Mouse (Mus musculus) erythroblast, embryonic 14.5 days (primary cell): ENCODE measurements around the gene Pde3a. TPM values are rescaled to one million over a fixed set of nuclear protein-coding genes. Genes with fewer than 3 reads are reported as not detected.

Experiments
- H3K27me3 ChIP-seq: 2 replicates; pipeline ENCODE4 v1.6.1; 2012; ENCODE audit warnings: inconsistent platforms; ENCODE audit not compliant: control insufficient read depth
- H3K36me3 ChIP-seq: 2 replicates; pipeline ENCODE4 v1.6.1; 2012; ENCODE audit warnings: mild to moderate bottlenecking, inconsistent platforms; ENCODE audit not compliant: control insufficient read depth
- H3K4me1 ChIP-seq: 2 replicates; pipeline ENCODE4 v1.6.1; 2012; ENCODE audit warnings: inconsistent platforms; ENCODE audit not compliant: control insufficient read depth
- H3K4me3 ChIP-seq: replicated peaks from 2 replicates; pipeline ENCODE3; 2012; ENCODE audit warnings: moderate library complexity, mild to moderate bottlenecking, inconsistent platforms
- H3K9me3 ChIP-seq: 2 replicates; pipeline ENCODE4 v1.6.1; 2012; ENCODE audit warnings: low read length, inconsistent platforms, mixed read lengths; ENCODE audit not compliant: control insufficient read depth
- GATA1 ChIP-seq: IDR thresholded peaks from 2 replicates; pipeline ENCODE4 v1.6.1; 2012; ENCODE audit warnings: low read length, inconsistent platforms, mixed read lengths
- TAL1 ChIP-seq: IDR thresholded peaks from 3 replicates; pipeline ENCODE4 v1.6.1; 2012; ENCODE audit warnings: low read length, inconsistent platforms, mixed read lengths
- polyA plus RNA-seq: library from polyadenylated mRNA; stranded (reverse); fragments of >175 nt; gene quantifications from 2 replicates; pipeline ENCODE4 v1.2.3, GENCODE M21; 2012

The Pde3a gene
- polyA plus RNA-seq, 1 experiment: not detected

- no peaks in the 10 kb centered on the region for H3K36me3 ChIP-seq
- H3K9me3 ChIP-seq: no peaks in the 10 kb centered on the region
- TF ChIP-seq GATA1: no peak
- no peak for TF ChIP-seq TAL1
- no peaks in the 10 kb centered on the region for H3K4me1 ChIP-seq
- no peak overlapping the region for H3K4me3 ChIP-seq
- H3K27me3 ChIP-seq: peaks cover 12% of the 10 kb centered on the region
Measured at GRCm38 (mm10) chr6:141254956-141255355, 5.9 kb downstream of the Pde3a start.

- no peak for TF ChIP-seq TAL1
- TF ChIP-seq GATA1: no peak
- Histone ChIP-seq H3K4me1 (no peaks in the 10 kb centered on the region), H3K36me3 (no peaks in the 10 kb centered on the region), H3K27me3 (no peaks in the 10 kb centered on the region), H3K9me3 (no peaks in the 10 kb centered on the region), H3K4me3 (no peak overlapping the region)
Measured at GRCm38 (mm10) chr6:141256896-141257295, 7.8 kb downstream of the Pde3a start.

- no peaks in the 10 kb centered on the region for H3K9me3 ChIP-seq
- H3K27me3 ChIP-seq: no peaks in the 10 kb centered on the region
- no peak overlapping the region for H3K4me3 ChIP-seq
- TF ChIP-seq TAL1: no peak
- H3K36me3 ChIP-seq: no peaks in the 10 kb centered on the region
- no peaks in the 10 kb centered on the region for H3K4me1 ChIP-seq
Measured at GRCm38 (mm10) chr6:141257434-141258202, 8.5 kb downstream of the Pde3a start.

GRCm38 (mm10) chr6:141265257-141265656, 16.2 kb downstream of the Pde3a start:
- TF ChIP-seq GATA1: no peak
- no peak for TF ChIP-seq TAL1
- no peaks in the 10 kb centered on the region for H3K36me3 ChIP-seq
- H3K4me3 ChIP-seq: no peak overlapping the region
- no peaks in the 10 kb centered on the region for H3K9me3 ChIP-seq
- H3K27me3 ChIP-seq: no peaks in the 10 kb centered on the region
- H3K4me1 ChIP-seq: no peaks in the 10 kb centered on the region

GRCm38 (mm10) chr6:141267888-141268570, 19.0 kb downstream of the Pde3a start:
- TF ChIP-seq GATA1: no peak
- no peak for TF ChIP-seq TAL1
- H3K4me1 ChIP-seq: no peaks in the 10 kb centered on the region
- H3K9me3 ChIP-seq: no peaks in the 10 kb centered on the region
- H3K36me3 ChIP-seq: no peaks in the 10 kb centered on the region
- no peaks in the 10 kb centered on the region for H3K27me3 ChIP-seq
- no peak overlapping the region for H3K4me3 ChIP-seq

GRCm38 (mm10) chr6:141268871-141269270, 19.8 kb downstream of the Pde3a start:
- Histone ChIP-seq H3K9me3 (no peaks in the 10 kb centered on the region), H3K36me3 (no peaks in the 10 kb centered on the region), H3K4me3 (no peak overlapping the region), H3K4me1 (no peaks in the 10 kb centered on the region), H3K27me3 (no peaks in the 10 kb centered on the region)
- TF ChIP-seq TAL1 (no peak), GATA1 (no peak)

- Histone ChIP-seq H3K9me3 (no peaks in the 10 kb centered on the region), H3K27me3 (no peaks in the 10 kb centered on the region), H3K4me1 (no peaks in the 10 kb centered on the region), H3K36me3 (no peaks in the 10 kb centered on the region), H3K4me3 (no peak overlapping the region)
- no peak for TF ChIP-seq GATA1
- no peak for TF ChIP-seq TAL1
Measured at GRCm38 (mm10) chr6:141271133-141271532, 22.1 kb downstream of the Pde3a start.

GRCm38 (mm10) chr6:141271579-141271978, 22.5 kb downstream of the Pde3a start:
- Histone ChIP-seq H3K27me3 (no peaks in the 10 kb centered on the region), H3K4me1 (no peaks in the 10 kb centered on the region), H3K36me3 (no peaks in the 10 kb centered on the region), H3K4me3 (no peak overlapping the region), H3K9me3 (no peaks in the 10 kb centered on the region)
- no peak for TF ChIP-seq TAL1
- TF ChIP-seq GATA1: no peak

- Histone ChIP-seq H3K27me3 (no peaks in the 10 kb centered on the region), H3K4me1 (no peaks in the 10 kb centered on the region), H3K36me3 (no peaks in the 10 kb centered on the region), H3K4me3 (no peak overlapping the region), H3K9me3 (no peaks in the 10 kb centered on the region)
- TF ChIP-seq GATA1 (no peak), TAL1 (no peak)
Measured at GRCm38 (mm10) chr6:141273685-141274084, 24.6 kb downstream of the Pde3a start.
